Mouse (Mus musculus): ENCODE data around the gene Cldn10.
A peak's percentile ranks its signal among the peaks of the same experiment; 100 is the strongest.
"Not testable (repeated sequence)": the region's sequence is repeated elsewhere in the genome, so short reads cannot be mapped to it uniquely, and the experiment has no call there.

Cldn10 gene

GRCm38 (mm10) chr14:118782241-118782640 is 5.5 kb upstream of the Cldn10 start:
- no peak for DNase-seq (ENCODE audit: low spot score in 2 of 2)

GRCm38 (mm10) chr14:118783326-118783935 is 4.3 kb upstream of the Cldn10 start:
- no peak for DNase-seq (ENCODE audit: low spot score in 2 of 2)

GRCm38 (mm10) chr14:118790217-118790616 is 2.5 kb downstream of the Cldn10 start:
- DNase-seq (ENCODE audit: low spot score in 2 of 2) = no peak

GRCm38 (mm10) chr14:118792957-118793356 is 5.2 kb downstream of the Cldn10 start:
- DNase-seq (ENCODE audit: low spot score in 2 of 2) = no peak

DNA sequence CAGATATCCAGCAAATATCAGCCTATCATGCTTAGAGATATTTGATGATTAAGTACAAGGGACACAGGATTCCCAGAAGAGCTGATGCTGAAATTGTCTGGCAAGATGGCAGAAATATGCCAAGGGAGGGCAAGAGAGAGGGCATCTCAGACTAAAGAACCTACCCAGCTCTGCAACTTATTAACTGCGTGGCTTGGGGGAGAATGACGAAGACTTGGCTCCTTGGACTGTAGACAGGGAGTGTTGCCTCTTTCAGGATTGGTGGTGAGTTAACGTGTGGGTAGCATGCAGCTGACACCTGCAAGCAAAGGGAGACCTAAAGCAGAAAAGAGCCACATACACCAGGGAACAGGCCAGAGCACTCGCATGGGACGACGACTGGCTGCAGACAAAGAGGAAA is 5.7 kb downstream of the Cldn10 start:
- no peak for DNase-seq (ENCODE audit: low spot score in 2 of 2)

GRCm38 (mm10) chr14:118794196-118794595 is 6.5 kb downstream of the Cldn10 start:
- DNase-seq (ENCODE audit: low spot score in 2 of 2) = no peak

- DNase-seq (ENCODE audit: low spot score in 2 of 2) = no peak
Observed at GRCm38 (mm10) chr14:118794893-118795292, 7.2 kb downstream of the Cldn10 start.

DNA sequence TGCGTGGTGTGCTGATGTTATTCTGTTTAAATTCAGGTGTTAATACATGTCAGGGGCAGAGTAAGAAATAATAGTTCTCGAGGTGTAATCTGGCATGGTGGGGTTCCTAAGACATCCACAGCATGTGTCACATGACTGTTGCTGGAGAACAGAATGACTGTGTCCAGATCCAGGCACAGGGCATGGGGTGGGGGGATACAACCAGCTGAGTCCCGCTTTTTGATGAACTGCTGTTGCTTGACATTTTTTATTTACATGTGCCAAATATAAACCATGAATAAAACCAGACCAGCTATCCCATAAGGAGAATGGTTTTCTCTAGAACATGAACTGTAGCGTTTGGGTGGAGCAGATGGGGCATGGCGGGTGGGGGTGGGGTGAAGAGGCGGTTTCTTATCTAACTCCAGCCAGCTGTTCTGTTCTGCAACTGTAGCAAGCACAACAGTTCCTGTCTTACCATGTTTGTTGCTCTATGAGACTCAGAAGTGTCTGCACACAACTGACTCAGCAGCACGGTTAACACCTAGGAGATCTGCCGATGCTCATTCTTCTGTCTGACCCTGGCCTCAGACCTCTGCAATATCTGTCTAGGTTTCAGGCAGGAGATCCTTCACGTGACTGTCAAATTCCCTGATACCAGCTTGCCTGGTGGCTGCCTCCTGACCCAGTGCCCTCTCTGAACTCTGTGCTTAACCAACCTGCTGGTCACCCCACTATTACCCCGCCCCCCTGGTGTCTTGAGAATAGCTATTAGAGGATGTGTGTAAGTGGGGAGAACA is 8.4 kb downstream of the Cldn10 start:
- peak in 1 of 2 experiments; percentile 37 for DNase-seq (ENCODE audit: low spot score in 2 of 2)

GRCm38 (mm10) chr14:118796694-118797058 is 9.0 kb downstream of the Cldn10 start:
- DNase-seq (ENCODE audit: low spot score in 2 of 2) = no peak

DNA sequence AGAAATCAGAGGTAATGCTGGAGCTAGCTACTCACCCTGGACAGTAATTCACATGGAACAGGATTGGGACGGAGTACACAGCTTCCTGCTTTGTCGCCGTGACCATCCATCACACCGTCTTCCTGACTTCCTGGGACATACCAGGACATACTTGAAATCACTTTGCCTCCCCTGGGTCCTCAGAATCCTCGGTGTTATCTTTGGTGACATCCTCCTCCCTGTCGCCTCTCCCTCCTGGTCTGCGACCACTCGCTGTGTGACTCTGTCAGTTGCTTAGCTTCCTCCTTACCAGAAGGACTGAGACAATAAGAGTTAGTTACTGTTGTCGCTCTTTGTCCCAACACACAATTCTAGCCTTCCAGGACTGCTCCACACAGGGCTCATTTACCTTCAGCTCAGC is 9.6 kb downstream of the Cldn10 start:
- no peak for DNase-seq (ENCODE audit: low spot score in 2 of 2)

GRCm38 (mm10) chr14:118799918-118800317 is 12.2 kb downstream of the Cldn10 start:
- DNase-seq (ENCODE audit: low spot score in 2 of 2) = no peak

- DNase-seq (ENCODE audit: low spot score in 2 of 2) = no peak
Observed at GRCm38 (mm10) chr14:118803936-118804335, 16.2 kb downstream of the Cldn10 start.

GRCm38 (mm10) chr14:118804351-118804750 is 16.6 kb downstream of the Cldn10 start:
- peak in 1 of 2 experiments; percentile 43 for DNase-seq (ENCODE audit: low spot score in 2 of 2)

DNA sequence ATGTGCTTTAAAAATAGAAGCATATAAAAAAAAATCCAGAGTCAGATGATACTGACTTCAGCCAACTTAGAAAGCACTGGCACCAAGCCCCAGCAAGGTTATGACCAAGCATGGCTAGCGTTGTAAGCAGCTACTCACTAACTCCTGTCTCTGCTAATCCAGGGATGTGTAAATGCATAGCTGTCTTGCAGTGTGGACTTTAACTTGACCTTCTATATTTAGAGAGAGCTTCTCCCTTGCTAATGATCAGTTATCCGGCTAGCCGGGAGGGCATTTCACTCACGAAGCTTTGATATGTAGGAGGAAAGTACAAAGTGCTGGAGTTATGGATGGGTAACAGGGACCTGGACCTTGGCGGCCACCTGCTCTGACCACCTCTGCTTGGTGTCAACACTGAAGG is 19.9 kb downstream of the Cldn10 start:
- no peak for DNase-seq (ENCODE audit: low spot score in 2 of 2)

DNA sequence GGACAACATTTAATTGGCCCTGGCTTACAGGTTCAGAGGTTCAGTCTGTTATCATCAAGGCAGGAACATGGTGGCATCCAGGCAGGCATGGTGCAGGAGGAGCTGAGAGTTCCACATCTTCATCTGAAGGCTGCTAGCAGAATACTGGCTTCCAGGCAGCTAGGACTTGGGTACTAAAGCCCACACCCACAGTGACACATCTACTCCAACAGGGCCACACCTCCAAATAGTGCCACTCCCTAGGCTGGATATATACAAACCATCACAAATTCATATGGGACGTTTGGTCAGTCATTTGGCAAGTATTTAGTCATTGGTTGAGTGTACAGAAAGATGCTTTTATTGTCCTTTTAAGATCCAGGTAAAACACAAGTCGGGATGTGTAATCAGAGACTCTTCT is 20.5 kb downstream of the Cldn10 start:
- DNase-seq (ENCODE audit: low spot score in 2 of 2) = not testable (repeated sequence)

DNA sequence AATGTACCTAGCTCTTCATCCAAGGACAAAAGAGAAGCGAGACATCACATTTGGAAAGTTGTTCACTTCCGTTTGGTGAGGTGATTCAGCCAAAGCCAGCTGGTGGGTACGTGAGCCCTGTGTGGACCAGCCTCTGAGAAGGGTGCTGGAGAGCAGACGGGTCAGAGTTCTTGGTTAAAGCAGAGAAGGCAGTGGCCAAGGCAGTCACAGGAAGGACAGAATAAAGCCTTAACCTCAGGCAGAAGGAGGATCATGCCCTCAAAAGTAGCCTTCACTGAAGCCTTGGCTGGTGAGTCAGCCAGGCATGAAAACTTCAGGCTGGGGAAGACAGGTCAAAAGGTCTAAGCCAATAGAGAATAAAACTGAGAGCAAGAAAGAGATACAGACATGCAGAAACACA is 22.0 kb downstream of the Cldn10 start:
- no peak for DNase-seq (ENCODE audit: low spot score in 2 of 2)

GRCm38 (mm10) chr14:118811256-118811655 is 23.5 kb downstream of the Cldn10 start:
- not testable (repeated sequence) for DNase-seq (ENCODE audit: low spot score in 2 of 2)

- no peak for DNase-seq (ENCODE audit: low spot score in 2 of 2)
Observed at GRCm38 (mm10) chr14:118813111-118813510, 25.4 kb downstream of the Cldn10 start.

DNA sequence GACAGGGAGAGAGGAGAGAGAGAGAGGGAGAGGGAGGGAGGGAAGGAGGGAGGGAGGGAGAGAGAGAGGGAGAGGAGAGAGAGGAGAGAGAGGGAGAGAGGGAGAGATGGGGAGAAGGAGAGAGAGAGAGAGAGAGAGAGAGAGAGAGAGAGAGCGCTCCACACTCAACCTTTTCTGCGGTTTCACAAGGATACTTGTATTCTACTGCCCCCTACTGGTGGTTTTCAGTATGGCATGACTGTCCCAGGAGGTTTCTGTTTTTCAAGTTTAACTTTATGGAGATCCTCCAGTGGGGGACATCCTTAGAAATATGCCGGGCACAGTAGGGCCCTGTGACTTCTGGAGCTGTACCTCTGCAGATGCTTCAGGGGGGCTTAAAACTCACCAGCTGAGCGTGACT is 28.8 kb downstream of the Cldn10 start:
- DNase-seq (ENCODE audit: low spot score in 2 of 2) = peak in 1 of 2 experiments; percentile 50

- DNase-seq (ENCODE audit: low spot score in 2 of 2) = peak in 1 of 2 experiments; percentile 50
Observed at GRCm38 (mm10) chr14:118820111-118820510, 32.4 kb downstream of the Cldn10 start.

DNA sequence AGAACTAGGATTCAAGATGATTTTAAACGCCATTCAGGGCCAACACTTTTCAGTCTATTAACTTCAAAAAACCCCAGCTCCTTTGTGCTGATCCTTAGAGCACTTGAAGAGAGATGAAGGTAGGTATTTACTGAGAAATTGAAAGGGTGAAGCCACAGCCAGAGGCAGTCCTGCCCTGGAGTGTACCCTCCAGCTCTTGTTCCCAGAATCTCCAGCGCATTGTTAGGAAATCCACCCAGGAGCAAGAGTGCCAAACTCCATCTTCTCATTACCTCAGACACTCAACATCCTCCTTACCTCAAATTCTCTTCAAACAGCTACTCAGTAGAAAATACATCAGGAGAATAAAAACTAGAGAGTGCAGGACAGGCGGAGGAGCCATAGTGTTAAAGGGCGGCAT is 35.1 kb downstream of the Cldn10 start:
- no peak for DNase-seq (ENCODE audit: low spot score in 2 of 2)

DNA sequence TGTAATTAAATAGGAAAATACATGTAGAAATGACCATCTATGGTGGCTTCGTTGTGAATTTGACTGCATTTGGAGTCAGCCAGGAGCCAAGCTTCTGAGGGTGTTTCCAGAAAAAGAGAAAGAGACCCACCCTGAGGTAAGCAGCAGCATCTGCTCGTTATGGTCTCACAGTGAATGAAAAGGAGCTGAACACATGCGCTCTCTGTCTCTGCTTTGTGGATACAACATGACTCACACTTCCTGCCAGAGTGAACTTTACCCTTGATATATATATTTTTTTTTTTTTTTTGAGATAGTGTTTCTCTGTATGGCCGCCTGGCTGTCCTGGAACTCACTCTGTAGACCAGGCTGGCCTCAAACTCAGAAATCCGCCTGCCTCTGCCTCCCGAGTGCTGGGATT is 35.6 kb downstream of the Cldn10 start:
- DNase-seq (ENCODE audit: low spot score in 2 of 2) = no peak

DNA sequence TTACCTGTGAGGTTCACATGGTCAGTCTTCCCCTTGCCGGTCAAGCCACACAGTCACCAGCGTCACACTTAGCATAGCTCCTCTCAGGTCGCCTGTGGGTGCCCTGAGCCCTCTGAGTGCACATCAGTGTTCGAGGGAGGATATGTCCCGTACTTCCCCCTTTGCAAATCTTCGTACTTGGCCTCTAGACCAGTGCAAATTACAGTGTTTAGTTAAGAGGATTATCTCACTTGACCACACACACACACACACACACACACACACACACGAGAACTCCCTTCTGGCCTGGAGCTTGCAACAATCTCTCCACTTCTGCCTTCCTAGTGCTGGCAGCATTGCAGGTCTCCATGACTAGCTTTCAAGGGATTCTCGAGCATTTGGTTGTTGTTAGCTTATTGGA is 38.6 kb downstream of the Cldn10 start:
- no peak for DNase-seq (ENCODE audit: low spot score in 2 of 2)

Measured in spleen, postnatal 14 days (tissue).